Mouse (Mus musculus) gastrocnemius, postnatal 4 days (tissue): ENCODE data around the gene Hunk. TPM values are rescaled to one million over a fixed set of nuclear protein-coding genes. Genes with fewer than 3 reads are reported as not detected.

Source experiments
- DNase-seq, 2 experiments: peaks; one replicate each; pipeline ENCODE4 v3.0.0; 2021 to 2022; ENCODE audit warnings: low spot score in 2 of 2, mixed read lengths in 2 of 2
- total RNA-seq, 2 experiments: library from RNA; stranded (reverse); gene quantifications; 2 replicates each; pipeline ENCODE4 v1.2.3; 2021

Hunk gene
- total RNA-seq, 2 experiments from 2014 or later: 6.3 to 7.5 TPM

DNA sequence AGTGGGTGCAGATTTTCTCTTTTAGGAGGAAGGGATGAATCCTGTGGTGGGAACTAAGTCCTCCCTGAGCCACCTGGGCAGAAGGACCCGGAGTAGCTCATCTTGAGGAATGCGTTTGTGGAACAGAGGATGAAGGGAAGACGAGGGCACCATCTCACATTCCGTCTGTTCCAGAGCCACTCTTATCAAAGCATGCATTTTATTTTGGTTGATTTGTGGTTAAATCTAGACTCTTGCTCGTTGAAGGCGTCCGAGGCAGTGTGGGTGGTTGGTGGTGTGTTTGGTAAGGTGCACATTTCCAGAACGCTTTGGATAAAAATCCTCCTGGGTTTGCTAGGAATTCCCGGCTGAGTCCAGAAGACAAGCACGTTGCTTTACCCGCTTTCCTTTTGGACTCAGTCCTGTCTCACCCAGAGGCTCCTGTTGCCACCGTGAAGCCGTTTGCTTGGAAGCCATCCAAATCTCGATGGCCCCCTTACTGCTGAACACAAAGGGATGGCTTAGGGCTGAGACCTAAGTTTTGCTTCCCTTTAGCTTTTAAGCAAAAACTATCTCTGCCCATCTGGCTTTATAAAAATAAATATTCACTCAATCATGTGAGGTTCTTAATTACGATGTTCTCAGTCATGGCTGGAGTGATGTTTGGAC lies 3.4 kb downstream of the Hunk start:
- no peak for DNase-seq

GRCm38 (mm10) chr16:90390731-90391130 lies 4.9 kb downstream of the Hunk start:
- no peak for DNase-seq

GRCm38 (mm10) chr16:90394761-90395160 lies 8.9 kb downstream of the Hunk start:
- DNase-seq: no peak

DNA sequence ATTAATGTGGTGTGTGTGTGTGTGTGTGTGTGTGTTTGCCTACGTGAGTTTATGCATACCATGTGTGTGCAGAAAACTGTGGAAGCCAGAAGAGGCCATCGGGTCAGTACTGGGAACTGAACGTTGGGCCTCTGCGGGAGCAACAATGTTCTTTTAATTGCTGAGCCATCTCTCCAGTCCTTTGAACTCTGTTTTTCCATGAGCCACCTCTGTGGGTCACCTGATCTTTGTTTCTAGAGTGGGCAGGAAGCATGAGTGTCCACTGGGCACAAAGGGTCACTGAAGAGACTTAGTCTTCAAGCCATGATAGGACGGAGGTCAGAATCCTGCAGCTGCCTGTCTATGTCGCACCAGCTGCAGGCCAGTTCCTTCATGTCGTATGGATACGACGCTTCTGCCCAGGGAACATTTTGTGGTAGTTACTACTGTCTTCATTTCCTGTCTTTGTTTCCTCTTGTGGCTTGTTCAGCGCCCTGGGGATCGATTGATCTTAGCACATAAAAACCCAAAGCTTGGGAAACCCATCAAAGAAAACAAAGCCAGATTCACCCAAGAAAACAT lies 10.3 kb downstream of the Hunk start:
- no peak for DNase-seq

- no peak for DNase-seq
These were observed 11.1 kb downstream of the Hunk start for GRCm38 (mm10) chr16:90396882-90397281.

DNA sequence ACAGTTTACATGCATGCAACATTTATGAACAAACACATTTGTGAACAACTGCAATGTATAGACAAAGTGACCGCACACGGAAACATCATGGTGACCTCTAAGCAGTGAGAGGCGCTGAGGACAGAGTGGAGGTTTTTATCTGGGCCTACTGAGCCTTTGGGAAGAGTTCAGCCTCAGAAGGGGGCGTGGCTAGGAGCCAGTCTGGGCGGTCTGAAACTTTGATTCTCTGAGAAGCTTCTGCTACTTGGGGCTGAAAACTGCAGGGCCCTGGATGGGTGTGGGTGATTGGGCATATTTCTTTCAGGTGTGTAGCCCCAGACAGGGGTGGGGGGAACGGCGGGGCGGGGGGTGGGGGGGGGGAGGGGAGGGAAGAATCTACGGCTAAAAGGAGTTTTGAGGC lies 14.5 kb downstream of the Hunk start:
- DNase-seq: no peak

- DNase-seq: no peak
These were observed 15.3 kb downstream of the Hunk start for GRCm38 (mm10) chr16:90400906-90401666.

- DNase-seq: no peak
These were observed 16.5 kb downstream of the Hunk start for GRCm38 (mm10) chr16:90402292-90402691.

DNA sequence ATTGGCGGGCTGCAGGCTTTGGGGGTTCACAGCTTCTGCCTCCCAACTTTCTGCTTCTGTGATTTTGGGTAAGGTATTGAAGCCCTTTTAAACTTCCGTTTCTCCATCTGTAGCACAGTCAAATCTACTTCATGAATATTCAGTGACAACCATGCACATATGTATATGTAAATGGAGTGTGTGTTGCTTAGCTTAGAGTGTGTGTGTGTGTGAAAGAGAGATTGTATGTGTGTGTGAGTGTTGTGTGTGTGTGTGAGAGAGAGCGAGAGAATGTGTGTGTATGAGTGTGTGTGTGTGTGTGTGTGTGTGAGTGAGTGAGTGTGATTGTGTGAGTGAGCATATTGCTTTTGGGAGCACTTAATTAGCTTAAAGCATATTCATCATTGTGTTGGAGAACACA lies 19.4 kb downstream of the Hunk start:
- no peak for DNase-seq

DNA sequence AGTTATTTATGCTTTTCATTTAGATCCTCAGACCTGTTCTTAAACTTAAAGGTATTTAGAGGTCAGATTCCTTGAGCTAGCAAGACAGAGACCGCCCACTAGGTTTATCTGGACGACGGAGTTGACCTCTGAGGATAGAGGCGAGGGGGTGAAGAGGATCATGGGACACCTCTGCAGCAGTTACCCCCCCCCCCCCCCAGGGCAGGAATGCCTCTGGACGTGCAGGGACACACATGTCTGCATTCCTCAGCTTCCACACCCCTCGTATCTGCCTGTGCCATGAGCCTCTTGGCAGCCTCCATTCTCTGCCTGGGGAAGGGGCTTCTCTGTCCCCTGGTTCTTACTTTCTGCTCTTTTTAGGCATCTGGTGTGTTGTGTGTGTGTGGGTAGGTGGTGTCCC lies 19.8 kb downstream of the Hunk start:
- no peak for DNase-seq

- no peak for DNase-seq
These were observed 21.9 kb downstream of the Hunk start for GRCm38 (mm10) chr16:90407541-90408289.

DNA sequence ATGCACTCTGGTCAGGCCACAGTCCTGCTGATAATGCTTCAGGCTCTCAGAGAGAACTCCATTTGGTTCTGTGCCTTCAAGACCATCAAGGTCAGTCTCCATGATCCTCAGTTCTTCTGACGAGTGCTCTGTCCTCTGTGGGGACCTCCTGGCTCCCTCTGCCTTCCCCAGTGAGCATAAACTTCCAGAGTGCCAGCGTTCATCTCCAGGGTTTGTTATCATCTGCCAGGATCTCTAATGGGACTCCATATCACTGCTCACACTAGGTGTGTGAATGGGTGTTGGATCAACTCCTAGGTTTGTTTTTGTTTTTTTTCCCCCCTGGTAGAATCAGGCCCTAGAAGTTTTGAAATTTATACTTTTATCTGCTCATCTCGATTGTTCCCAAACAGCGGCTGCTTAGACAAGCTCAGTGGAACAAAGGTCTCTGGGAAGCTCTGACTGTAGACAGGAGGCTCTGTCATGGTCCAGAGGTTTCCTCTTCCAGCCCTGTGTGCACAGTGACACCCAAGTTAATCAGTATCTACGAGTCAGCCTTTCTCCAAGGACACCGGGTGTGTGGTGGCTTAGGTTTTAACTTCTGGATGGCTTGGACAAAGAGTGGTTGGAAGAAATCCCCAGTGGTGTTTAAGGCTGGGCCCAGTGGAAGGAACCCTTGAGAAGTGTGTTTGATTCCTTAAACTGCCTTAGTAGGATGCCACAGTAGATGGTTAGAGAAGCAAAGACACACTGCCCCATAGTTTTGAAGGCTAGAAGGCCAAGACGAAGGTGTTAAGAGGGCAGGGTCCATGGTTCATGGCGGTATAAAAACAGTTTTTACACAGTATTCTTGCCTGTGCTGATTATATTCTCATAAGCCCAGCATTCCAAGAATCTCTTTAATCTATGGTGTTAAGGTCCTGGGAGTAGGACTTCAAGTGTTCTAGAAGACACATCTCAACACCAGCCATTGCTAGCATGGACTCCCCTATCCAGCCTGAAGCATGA lies 26.6 kb downstream of the Hunk start:
- DNase-seq: no peak

DNA sequence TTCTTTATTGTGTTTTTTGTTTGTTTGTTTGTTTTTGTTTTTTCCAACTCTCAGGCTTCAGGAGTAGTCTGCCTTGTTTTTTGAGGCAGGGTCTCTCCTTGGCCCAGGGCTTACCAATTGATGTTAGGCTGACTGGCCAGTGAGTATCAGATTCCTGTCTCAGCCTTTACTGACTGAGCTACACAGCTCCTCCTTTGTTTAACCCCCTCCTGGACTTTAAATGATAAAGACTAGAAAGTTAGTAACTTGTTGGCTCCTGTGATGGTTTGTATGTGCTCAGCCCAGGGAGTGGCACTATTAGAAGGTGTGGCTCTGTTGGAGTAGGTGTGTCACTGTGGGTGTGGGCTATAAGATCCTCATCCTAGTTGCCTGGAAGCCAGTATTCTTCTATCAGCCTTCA lies 30.8 kb downstream of the Hunk start:
- DNase-seq: no peak

DNA sequence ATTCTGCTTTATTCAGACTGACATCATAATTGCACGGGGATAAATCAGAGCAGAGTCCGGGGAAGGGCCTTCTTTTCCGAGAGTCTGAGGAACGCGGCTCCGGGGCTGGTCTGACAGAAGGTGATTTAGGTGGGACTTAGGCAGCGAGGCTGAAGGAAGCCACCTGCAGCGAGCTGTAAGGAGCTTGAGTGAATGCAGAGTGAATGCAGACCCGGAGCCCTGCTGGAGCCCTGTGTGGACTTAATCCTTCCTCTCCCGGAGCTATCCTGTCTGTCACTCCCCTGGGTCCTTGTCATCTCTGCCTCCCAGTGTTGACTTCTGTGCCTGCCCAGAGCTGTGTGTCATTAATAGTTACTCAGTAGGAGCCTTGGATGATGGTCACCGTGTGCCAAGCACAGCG lies 32.8 kb downstream of the Hunk start:
- DNase-seq: no peak

- DNase-seq: no peak
These were observed 35.3 kb downstream of the Hunk start for GRCm38 (mm10) chr16:90421145-90421544.

- no peak for DNase-seq
These were observed 35.7 kb downstream of the Hunk start for GRCm38 (mm10) chr16:90421551-90421950.

DNA sequence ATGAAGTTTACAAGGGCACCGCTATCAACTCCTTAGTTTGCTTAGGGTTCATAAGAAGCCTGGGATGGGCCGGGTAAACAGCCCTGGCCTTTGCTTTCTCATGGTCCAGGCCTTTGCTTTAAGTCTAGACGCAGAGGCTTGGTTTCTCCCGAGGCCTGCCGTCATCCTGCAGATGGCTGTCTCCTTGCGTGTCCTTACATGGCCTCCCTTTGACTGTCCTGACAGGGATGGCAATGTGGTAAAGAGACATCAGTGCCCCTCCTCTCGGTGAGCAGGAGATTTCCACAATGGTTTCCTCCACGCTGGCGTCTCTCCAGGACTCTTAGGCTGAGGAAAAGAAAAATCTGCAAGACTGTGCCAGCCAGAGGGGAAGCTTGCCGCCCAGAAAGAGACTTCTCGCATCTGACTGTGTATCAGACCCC lies 36.3 kb downstream of the Hunk start:
- DNase-seq: peak; percentile 30 to 32

DNA sequence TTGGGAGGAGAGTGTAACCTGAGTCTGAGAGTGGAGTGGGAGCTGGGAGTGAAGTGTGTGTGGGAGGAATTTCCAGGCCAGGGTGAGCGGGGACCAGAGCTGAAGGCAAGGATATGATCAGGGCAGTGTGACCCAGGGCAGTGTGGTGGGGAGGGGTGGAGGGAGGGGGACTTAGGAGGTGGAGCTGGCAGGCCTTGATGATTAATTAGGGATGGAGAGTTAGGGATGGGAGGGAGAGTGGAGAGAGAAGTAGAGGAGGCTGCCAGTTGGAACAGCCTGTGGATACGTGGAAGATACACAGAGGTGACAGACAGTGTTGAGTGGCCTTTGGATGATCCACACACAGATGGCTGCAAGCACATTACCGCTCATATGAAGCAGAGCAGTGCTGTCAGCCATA lies 38.1 kb downstream of the Hunk start:
- no peak for DNase-seq

- DNase-seq: no peak
These were observed 38.6 kb downstream of the Hunk start for GRCm38 (mm10) chr16:90424391-90424790.

DNA sequence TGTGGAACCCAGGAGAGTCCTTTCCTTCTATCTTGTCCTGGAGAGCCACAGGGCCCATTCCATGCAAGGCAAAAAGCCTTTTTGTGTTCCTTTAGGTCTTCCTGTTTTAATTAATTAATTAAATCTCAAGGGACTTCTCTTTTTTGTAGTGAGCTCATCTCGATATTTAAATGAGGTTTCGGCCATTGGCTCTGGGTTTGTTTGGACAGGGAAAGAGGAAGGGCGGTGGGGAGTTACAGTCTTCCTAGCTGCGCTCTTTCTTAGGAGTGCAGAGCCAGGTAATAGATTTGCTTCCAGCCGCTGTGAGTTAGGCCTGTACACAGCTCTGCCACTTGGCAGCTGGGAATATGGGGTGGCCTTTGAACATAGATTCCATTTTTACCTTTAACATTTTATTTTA lies 40.4 kb downstream of the Hunk start:
- no peak for DNase-seq
